Mouse (Mus musculus): Measurements from ENCODE around the gene Smok3c. TPM values are rescaled to one million over a fixed set of nuclear protein-coding genes. Genes with fewer than 3 reads are reported as not detected.

The Smok3c gene
- not detected in 2 replicates for polyA plus RNA-seq (2012; rRNA removed)

DNA sequence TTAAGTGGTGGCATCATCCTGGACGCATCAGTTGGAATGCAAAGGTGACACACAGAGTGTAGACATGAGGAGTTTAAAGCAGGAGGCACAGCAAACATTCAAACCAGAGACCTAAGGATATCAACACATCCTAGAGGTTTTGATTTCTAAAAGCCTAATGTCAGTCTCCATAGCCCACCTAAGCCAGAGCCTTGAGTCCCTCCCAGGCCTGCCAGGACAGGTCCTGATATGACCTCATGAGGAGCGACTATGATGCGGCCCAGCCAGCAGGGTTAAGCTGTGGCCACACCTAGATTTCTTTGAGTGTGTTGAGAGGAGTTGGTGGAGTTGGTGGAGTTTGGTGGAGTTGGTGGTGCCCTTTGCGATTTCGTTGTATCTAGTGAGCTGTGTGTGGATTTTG, at the start of gene Smok3c:
TSS of gene Smok3c (plus strand) at position 301 of the 400 bp plus-strand sequence.

DNA sequence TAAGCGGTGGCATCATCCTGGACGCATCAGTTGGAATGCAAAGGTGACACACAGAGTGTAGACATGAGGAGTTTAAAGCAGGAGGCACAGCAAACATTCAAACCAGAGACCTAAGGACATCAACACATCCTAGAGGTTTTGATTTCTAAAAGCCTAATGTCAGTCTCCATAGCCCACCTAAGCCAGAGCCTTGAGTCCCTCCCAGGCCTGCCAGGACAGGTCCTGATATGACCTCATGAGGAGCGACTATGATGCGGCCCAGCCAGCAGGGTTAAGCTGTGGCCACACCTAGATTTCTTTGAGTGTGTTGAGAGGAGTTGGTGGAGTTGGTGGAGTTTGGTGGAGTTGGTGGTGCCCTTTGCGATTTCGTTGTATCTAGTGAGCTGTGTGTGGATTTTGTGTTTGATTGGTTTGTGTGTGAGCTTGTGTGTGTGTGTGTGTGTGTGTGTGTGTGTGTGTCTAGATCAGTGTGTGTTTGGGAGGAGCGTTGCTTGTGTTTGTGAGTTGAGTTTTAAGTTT, 32.0 kb upstream of the Smok3c start, which contains the start of the genes Smok3a and Smok3b:
TSS of gene Smok3a (plus strand) at position 301 of the 519 bp plus-strand sequence.
TSS of gene Smok3b (plus strand) at position 469 of the 519 bp plus-strand sequence.

DNA sequence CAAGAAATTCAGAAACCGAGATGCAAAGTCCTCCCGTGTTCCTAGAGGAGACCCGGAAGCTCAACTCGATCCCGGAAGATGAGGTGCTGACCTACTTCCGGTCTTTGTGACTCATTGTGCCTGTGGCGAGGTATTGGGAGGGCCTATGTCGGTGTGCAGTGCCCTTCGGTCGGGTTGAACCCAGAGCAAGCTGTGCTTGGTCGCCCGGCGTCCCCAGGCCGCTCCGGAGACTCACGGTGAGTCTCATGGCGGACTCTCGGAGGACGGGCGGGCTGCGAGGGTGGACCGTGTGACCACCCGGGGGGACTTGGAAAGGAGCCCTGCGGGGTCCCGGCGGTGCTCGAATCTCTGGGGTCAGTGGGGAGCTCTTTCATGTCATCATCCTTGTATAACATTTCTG, 32.0 kb downstream of the Smok3c start, which contains the start of gene Zkscan1:
TSS of gene Zkscan1 (plus strand) at position 89 of the 400 bp plus-strand sequence.

Other genes starting within 250 kb of the Smok3c start
- gene Pilra, start 216.9 kb upstream of the Smok3c start, polyA plus RNA-seq (2012; rRNA removed): 0.25 and 0.45 TPM in 2 replicates
- 0.04 TPM in 1 of 2 replicates, not detected in the other for gene Pilrb1, start 195.1 kb upstream of the Smok3c start, polyA plus RNA-seq (2012; rRNA removed)
- 0.05 TPM in 1 of 2 replicates, not detected in the other for gene Pilrb2, start 181.4 kb upstream of the Smok3c start, polyA plus RNA-seq (2012; rRNA removed)
- gene Cyp3a13, start 131.6 kb upstream of the Smok3c start, polyA plus RNA-seq (2012; rRNA removed): 0.03 and 0.08 TPM in 2 replicates
- gene Gjc3, start 90.1 kb upstream of the Smok3c start, polyA plus RNA-seq (2012; rRNA removed): 1.1 and 2.6 TPM in 2 replicates
- gene Azgp1, start 71.7 kb upstream of the Smok3c start, polyA plus RNA-seq (2012; rRNA removed): 0.04 TPM in 1 of 2 replicates, not detected in the other
- not detected in 2 replicates for gene Smok3a, start 31.9 kb upstream of the Smok3c start, polyA plus RNA-seq (2012; rRNA removed)
- not detected in 2 replicates for gene Smok3b, start 31.8 kb upstream of the Smok3c start, polyA plus RNA-seq (2012; rRNA removed)
- gene Zkscan1, start 31.9 kb downstream of the Smok3c start, polyA plus RNA-seq (2012; rRNA removed): 16.3 and 16.6 TPM in 2 replicates
- gene Zscan21, start 63.7 kb downstream of the Smok3c start, polyA plus RNA-seq (2012; rRNA removed): 53.8 and 55.9 TPM in 2 replicates
- 7.2 and 7.7 TPM in 2 replicates for gene Zfp113, start 102.5 kb downstream of the Smok3c start, polyA plus RNA-seq (2012; rRNA removed)
- 145 and 155 TPM in 2 replicates for gene Cops6, start 107.9 kb downstream of the Smok3c start, polyA plus RNA-seq (2012; rRNA removed)
- gene Ap4m1, start 118.8 kb downstream of the Smok3c start, polyA plus RNA-seq (2012; rRNA removed): 55.8 and 57.0 TPM in 2 replicates
- gene Mcm7, start 119.2 kb downstream of the Smok3c start, polyA plus RNA-seq (2012; rRNA removed): 69.5 and 80.0 TPM in 2 replicates
- 63.8 and 66.1 TPM in 2 replicates for gene Taf6, start 134.3 kb downstream of the Smok3c start, polyA plus RNA-seq (2012; rRNA removed)
- gene Cnpy4, start 134.3 kb downstream of the Smok3c start, polyA plus RNA-seq (2012; rRNA removed): 21.2 and 21.5 TPM in 2 replicates
- 9.0 and 9.2 TPM in 2 replicates for gene Mblac1, start 141.1 kb downstream of the Smok3c start, polyA plus RNA-seq (2012; rRNA removed)
- gene Nxpe5, start 172.7 kb downstream of the Smok3c start, polyA plus RNA-seq (2012; rRNA removed): not detected in 2 replicates
- gene Lamtor4, start 202.3 kb downstream of the Smok3c start, polyA plus RNA-seq (2012; rRNA removed): 154 and 165 TPM in 2 replicates
- 123 and 126 TPM in 2 replicates for gene BC037034, start 210.8 kb downstream of the Smok3c start, polyA plus RNA-seq (2012; rRNA removed)
- gene Gal3st4, start 219.6 kb downstream of the Smok3c start, polyA plus RNA-seq (2012; rRNA removed): 0.76 and 0.85 TPM in 2 replicates
- 0.25 and 0.41 TPM in 2 replicates for gene Gm43720, start 226.8 kb downstream of the Smok3c start, polyA plus RNA-seq (2012; rRNA removed)
- gene Gpc2, start 226.8 kb downstream of the Smok3c start, polyA plus RNA-seq (2012; rRNA removed): 326 and 367 TPM in 2 replicates
- gene Stag3, start 227.0 kb downstream of the Smok3c start, polyA plus RNA-seq (2012; rRNA removed): 35.0 and 37.6 TPM in 2 replicates